Mouse (Mus musculus) stomach, postnatal 0 days (tissue): Measurements from ENCODE around the gene Tmem175. TPM values are rescaled to one million over a fixed set of nuclear protein-coding genes. Genes with fewer than 3 reads are reported as not detected.

Source experiments
- ATAC-seq: fragments of 200-750 bp; cut with Nextera tagmentation; 2 replicates; pipeline ENCODE4 v1.8.0; 2017; ENCODE audit not compliant: low FRiP score, low TSS enrichment
- DNase-seq: peaks from one replicate; pipeline ENCODE4 v3.0.0-alpha.2; 2016; ENCODE audit warnings: low spot score
- H3K27ac ChIP-seq: fragments of 300-500 bp; sonication (generic); replicated peaks from 2 replicates; pipeline ENCODE4 v1.5.1; 2014; ENCODE audit warnings: mild to moderate bottlenecking, control low read depth
- H3K27me3 ChIP-seq: fragments of 300-500 bp; sonication (generic); 2 replicates; pipeline ENCODE4 v1.6.1; 2014; ENCODE audit warnings: low read length; ENCODE audit not compliant: control insufficient read depth, insufficient read depth
- H3K36me3 ChIP-seq: fragments of 300-500 bp; sonication (generic); 2 replicates; pipeline ENCODE4 v1.6.1; 2014; ENCODE audit warnings: low read length, mixed read lengths; ENCODE audit not compliant: control insufficient read depth, insufficient read depth
- H3K4me1 ChIP-seq: fragments of 300-500 bp; sonication (generic); replicated peaks from 2 replicates; pipeline ENCODE4 v1.6.1; 2014; ENCODE audit warnings: antibody characterized with exemption; ENCODE audit not compliant: control insufficient read depth, insufficient read depth
- H3K4me2 ChIP-seq: fragments of 300-500 bp; sonication (generic); replicated peaks from 2 replicates; pipeline ENCODE4 v1.6.1; 2014; ENCODE audit warnings: low read depth, mild to moderate bottlenecking, control low read depth, moderate library complexity
- H3K4me3 ChIP-seq: fragments of 300-500 bp; sonication (generic); 2 replicates; pipeline ENCODE4 v1.5.1; 2014; ENCODE audit warnings: low read depth, low read length, control low read depth
- H3K9ac ChIP-seq: fragments of 300-500 bp; sonication (generic); 2 replicates; pipeline ENCODE4 v1.6.1; 2014; ENCODE audit warnings: mild to moderate bottlenecking, low read length, control low read depth, mixed read lengths
- H3K9me3 ChIP-seq: fragments of 300-500 bp; sonication (generic); 2 replicates; pipeline ENCODE4 v1.6.1; 2016; ENCODE audit warnings: low read length; ENCODE audit not compliant: control insufficient read depth
- CTCF ChIP-seq: IDR thresholded peaks from 2 replicates; pipeline ENCODE4 v1.5.1; 2016; ENCODE audit warnings: antibody characterized with exemption, low read depth, mild to moderate bottlenecking, moderate library complexity
- EP300 ChIP-seq: optimal IDR thresholded peaks from 2 replicates; pipeline ENCODE3; 2016; ENCODE audit warnings: antibody characterized with exemption
- WGBS: fragments of 180-500 bp; shearing (Covaris S2); extraction: QIAGEN DNeasy Blood & Tissue Kit; methylation state at CpG from one replicate; pipeline ENCODE4 v1.1.7; 2014; 5-methylcytosine and 5-hydroxymethylcytosine counted together
- polyA plus RNA-seq: library from polyadenylated mRNA; unstranded; fragments of >200 nt; fragmentation: Nextera tagmentation; extraction: Ambion mirVana; gene quantifications from 2 replicates; pipeline ENCODE4 v1.2.1, GENCODE M21; 2015

The Tmem175 gene
- polyA plus RNA-seq, 1 experiment from 2014 or later: 15.6 TPM

DNA sequence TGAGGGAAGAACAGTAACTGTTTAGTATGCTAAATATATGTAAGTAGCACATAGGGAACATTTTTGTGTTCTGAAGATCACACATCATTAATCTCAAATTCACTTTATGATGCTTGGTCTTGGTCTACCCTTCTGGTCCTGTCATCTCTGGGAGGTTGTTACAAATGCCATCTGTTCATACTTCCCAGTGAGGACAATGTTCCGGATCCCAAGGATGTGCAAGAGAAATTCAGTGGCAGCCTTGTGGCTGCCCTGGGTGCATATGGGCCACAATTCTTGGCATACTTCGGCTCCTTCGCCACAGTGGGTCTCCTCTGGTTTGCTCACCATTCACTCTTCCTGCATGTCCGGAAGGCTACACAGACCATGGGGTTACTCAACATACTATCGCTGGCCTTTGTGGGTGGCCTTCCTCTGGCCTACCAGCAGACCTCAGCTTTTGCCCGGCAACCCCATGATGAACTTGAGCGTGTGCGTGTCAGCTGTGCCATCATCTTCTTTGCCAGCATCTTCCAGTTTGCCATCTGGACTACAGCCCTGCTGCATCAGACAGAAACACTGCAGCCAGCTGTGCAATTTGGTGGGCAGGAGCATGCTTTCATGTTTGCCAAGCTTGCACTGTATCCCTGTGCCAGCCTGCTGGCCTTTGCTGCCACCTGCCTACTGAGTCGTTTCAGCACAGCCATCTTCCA is 16.2 kb downstream of the Tmem175 start:
- WGBS: 90% methylated on average over 9 of the region's 9 CpGs
- peak; percentile 39 for TF ChIP-seq CTCF
- TF ChIP-seq EP300: no peak
- ATAC-seq: no peak

DNA sequence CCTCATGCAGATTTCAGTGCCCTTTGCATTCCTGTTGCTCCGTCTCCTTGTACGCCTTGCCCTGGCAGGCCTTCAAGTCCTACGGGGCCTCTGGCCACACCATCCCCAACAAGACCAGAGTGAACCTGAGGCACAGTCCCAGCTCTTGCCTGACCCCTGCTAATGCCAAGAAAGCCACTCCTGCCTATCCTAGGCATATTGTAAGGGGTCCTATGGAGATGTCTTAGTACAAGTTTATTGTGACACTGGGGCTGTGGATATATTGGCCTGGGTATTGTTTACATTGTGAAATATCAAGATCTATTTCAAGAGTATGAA is 16.7 kb downstream of the Tmem175 start:
- Histone ChIP-seq H3K9me3 (no peaks in the 10 kb centered on the region), H3K9ac (no peak overlapping the region), H3K36me3 (peaks cover 26% of the 10 kb centered on the region), H3K4me2 (no peak overlapping the region), H3K27me3 (no peaks in the 10 kb centered on the region), H3K27ac (no peak overlapping the region), H3K4me1 (no peaks in the 10 kb centered on the region), H3K4me3 (no peak overlapping the region)
- DNase-seq: no peak
- WGBS: 84% methylated on average over 3 of the region's 3 CpGs
- no peak for ATAC-seq
- TF ChIP-seq CTCF (no peak), EP300 (no peak)

More for the DNA sequence above, 16.2 kb downstream of the Tmem175 start:
- H3K27me3 ChIP-seq: no peaks in the 10 kb centered on the region
- no peak for DNase-seq
- peaks cover 26% of the 10 kb centered on the region for H3K36me3 ChIP-seq
- no peak overlapping the region for H3K4me2 ChIP-seq
- no peak overlapping the region for H3K9ac ChIP-seq
- no peak overlapping the region for H3K4me3 ChIP-seq
- no peaks in the 10 kb centered on the region for H3K9me3 ChIP-seq
- no peak overlapping the region for H3K27ac ChIP-seq
- no peaks in the 10 kb centered on the region for H3K4me1 ChIP-seq

DNA sequence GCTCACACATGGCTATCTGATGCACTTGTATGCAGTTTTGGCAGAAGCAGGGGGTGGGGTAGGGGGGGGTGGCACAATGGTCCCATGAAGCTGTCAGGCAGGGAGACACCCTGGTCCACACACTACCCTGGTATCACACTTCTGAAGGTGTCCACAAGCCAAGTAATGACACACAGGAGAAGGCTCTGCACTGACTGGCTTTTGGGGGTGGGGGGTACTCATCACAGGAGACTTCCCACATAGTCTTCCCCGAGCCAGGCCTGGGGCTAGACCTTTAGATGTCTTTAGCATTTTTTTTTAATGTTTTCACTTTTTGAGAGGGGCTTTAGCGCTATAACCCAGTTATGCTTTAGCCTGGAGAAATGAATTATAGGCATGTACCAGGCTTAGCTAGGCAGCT is 17.7 kb downstream of the Tmem175 start:
- Histone ChIP-seq H3K9ac (no peak overlapping the region), H3K27ac (no peak overlapping the region), H3K9me3 (no peaks in the 10 kb centered on the region), H3K4me3 (no peak overlapping the region), H3K4me2 (no peak overlapping the region), H3K27me3 (no peaks in the 10 kb centered on the region), H3K4me1 (no peaks in the 10 kb centered on the region), H3K36me3 (peaks cover 26% of the 10 kb centered on the region)
- no peak for ATAC-seq
- TF ChIP-seq CTCF (no peak), EP300 (no peak)
- WGBS: 86% methylated on average over 2 of the region's 2 CpGs
- DNase-seq: no peak

DNA sequence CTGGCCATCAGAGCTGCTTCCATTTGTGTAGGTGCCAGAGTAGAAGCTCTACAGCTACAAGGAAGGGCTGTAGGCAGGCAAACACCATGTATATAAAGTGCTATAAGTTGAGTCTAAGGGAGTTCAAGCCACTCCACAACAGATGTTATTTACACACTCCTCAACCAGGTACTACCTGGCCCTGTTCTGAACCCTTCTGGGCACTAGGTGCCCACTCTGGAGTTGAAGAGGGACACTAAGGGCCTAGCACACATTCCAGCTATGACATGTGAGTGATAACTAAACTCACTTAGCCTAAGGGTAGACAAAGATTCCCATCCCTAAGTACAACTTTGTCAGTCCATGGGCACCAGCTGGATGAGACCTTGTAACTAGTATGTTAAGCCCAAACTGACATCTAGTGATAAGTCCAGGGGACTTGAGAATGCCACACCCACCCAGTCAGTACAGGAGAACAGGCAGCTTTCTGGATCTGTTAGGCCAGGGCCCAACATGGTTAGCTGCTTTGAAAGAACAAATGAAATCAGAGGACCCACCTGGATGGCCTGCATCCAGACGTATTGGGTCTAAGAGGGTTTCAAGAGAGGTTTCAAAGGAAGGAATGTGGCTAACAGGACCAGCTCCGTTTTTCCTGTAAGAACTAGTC is 18.4 kb downstream of the Tmem175 start:
- no peaks in the 10 kb centered on the region for H3K9me3 ChIP-seq
- no peaks in the 10 kb centered on the region for H3K27me3 ChIP-seq
- ATAC-seq (no peak), DNase-seq (no peak)
- H3K9ac ChIP-seq: no peak overlapping the region
- 77% methylated on average over 2 of the region's 2 CpGs for WGBS
- H3K4me1 ChIP-seq: no peaks in the 10 kb centered on the region
- no peak overlapping the region for H3K27ac ChIP-seq
- H3K4me3 ChIP-seq: no peak overlapping the region
- no peak for TF ChIP-seq EP300
- no peak for TF ChIP-seq CTCF
- peaks cover 24% of the 10 kb centered on the region for H3K36me3 ChIP-seq
- H3K4me2 ChIP-seq: no peak overlapping the region

DNA sequence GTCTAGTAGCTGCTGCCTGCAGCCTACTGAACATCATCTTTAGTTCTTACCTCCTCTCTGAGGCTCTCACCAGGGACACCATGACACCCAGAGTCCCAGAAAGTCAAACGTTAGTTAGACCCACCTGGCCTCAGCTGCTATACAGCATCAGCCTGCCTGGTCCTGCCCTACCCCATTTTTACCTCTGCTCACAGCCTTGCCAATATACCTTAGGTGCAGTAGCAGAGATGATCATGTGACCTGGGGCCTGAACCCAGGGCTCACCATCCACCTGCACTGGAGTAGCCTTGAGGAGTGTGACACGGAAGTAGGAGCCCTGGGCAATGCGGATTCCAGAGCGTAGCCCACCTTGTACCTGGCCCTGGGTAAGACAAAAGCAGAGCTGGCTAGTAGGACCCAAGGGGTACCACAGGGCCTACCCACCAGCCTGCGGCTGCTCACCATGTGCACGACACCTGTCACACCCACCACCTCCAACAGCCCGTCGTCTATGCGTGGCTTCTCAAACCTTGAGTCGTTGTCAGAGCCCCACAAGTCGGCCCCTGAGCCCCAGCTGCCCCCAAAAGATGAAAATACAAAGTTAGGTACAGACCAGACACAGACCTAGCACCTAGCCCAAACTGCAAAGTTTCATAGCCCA is 19.5 kb downstream of the Tmem175 start:
- Histone ChIP-seq H3K4me1 (no peaks in the 10 kb centered on the region), H3K36me3 (peaks cover 27% of the 10 kb centered on the region), H3K4me2 (no peak overlapping the region), H3K9me3 (no peaks in the 10 kb centered on the region), H3K27me3 (no peaks in the 10 kb centered on the region), H3K4me3 (no peak overlapping the region), H3K27ac (no peak overlapping the region), H3K9ac (no peak overlapping the region)
- DNase-seq: peak; percentile 9
- no peak for ATAC-seq
- TF ChIP-seq EP300 (no peak), CTCF (no peak)
- WGBS: 92% methylated on average over 11 of the region's 11 CpGs

DNA sequence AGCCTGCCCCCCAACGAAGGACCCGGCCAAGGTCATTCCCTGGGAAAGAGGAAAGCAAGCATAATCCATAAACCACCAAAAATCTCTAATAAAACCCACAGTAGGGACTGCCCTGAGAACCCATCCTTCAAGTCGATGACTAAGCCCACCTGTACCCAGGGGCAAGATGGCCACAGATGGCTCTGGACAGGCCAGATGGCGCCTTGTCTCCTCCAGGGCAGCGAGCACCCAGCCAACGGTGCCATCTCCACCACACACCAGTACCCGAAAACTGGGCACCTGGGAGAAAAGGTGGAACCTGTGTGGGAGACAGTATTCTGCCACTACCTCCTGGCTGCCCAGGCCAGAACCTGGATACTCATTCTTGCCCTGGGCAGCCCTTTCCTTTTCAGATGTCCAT is 20.8 kb downstream of the Tmem175 start:
- Histone ChIP-seq H3K27ac (no peak overlapping the region), H3K4me3 (no peak overlapping the region), H3K4me2 (no peak overlapping the region), H3K27me3 (no peaks in the 10 kb centered on the region), H3K36me3 (peaks cover 33% of the 10 kb centered on the region), H3K4me1 (no peaks in the 10 kb centered on the region), H3K9me3 (no peaks in the 10 kb centered on the region), H3K9ac (no peak overlapping the region)
- ATAC-seq: no peak
- no peak for DNase-seq
- TF ChIP-seq CTCF (no peak), EP300 (no peak)
- WGBS: 92% methylated on average over 7 of the region's 7 CpGs
